Comparison of ENCODE assay signal across 10 mouse cellular contexts in the genomic region with DNA sequence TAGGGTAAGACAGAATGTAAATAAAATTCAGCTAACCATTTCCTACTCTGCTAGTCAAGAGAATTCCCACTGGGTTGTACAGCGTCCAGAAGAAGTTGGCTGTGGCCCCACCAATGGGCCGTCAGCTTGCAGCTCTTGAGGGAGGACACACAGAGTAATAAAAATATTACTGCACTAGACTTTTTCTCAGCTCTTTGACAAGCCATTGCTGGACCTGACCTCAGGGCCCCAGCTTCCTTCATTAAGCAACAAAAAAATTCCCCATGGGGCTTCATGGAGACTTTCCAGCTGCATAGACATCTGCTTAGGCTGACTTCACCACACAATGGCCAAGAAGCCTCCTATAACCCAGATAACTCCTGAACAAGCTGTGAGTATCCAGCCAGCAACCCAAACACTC.
DNase-seq lines count a peak whose midpoint lies in the region; ATAC-seq lines count a peak whose summit lies in the region.
"Had no signal": no experiment of that assay in that cellular context is flagged by ENCODE, and none has a peak within 500 bp of the region (broad histone marks: within the 10 kb centered on the region; RNA-seq: fewer than 3 reads in every experiment).

No protein-coding gene starts in this region.

- no peaks in the 10 kb centered on the region for H3K36me3 ChIP-seq in embryonic facial prominence, embryonic 14.5 days (ENCODE audit: control insufficient read depth, insufficient read depth, low read length)
- H3K36me3 ChIP-seq in embryonic facial prominence, embryonic 10.5 days (replicated peaks), result no peaks in the 10 kb centered on the region
- H3K36me3 ChIP-seq in lung, embryonic 15.5 days, result no peaks in the 10 kb centered on the region
- no peaks in the 10 kb centered on the region for H3K36me3 ChIP-seq in hindbrain, embryonic 10.5 days

- no peak overlapping the region for H3K27ac ChIP-seq in embryonic facial prominence, embryonic 14.5 days (replicated peaks; ENCODE audit: low read depth, low read length)
- H3K27ac ChIP-seq in embryonic facial prominence, embryonic 10.5 days (replicated peaks), result no peak overlapping the region
- no peak overlapping the region for H3K27ac ChIP-seq in lung, embryonic 15.5 days
- no peak overlapping the region for H3K27ac ChIP-seq in hindbrain, embryonic 10.5 days

- no peaks in the 10 kb centered on the region for H3K9me3 ChIP-seq in embryonic facial prominence, embryonic 14.5 days (ENCODE audit: control insufficient read depth, low read length)
- no peaks in the 10 kb centered on the region for H3K9me3 ChIP-seq in embryonic facial prominence, embryonic 10.5 days
- H3K9me3 ChIP-seq in lung, embryonic 15.5 days, result no peaks in the 10 kb centered on the region
- 0 out of 2 replicates have a peak, but pooled peaks cover under 1% of the 10 kb centered on the region for H3K9me3 ChIP-seq in hindbrain, embryonic 10.5 days

- ATAC-seq in embryonic facial prominence, embryonic 14.5 days (ENCODE audit: low read depth), result no peak
- peak; percentile 90; the same call in 1 of the 2 replicates for ATAC-seq in lung, embryonic 15.5 days (ENCODE audit: borderline replicate concordance, extremely low read depth, low FRiP score, low TSS enrichment)

- DNase-seq in embryonic facial prominence, embryonic 14.5 days (ENCODE audit: low spot score), result peak; percentile 63
- DNase-seq in embryonic facial prominence, embryonic 10.5 days (ENCODE audit: low spot score), result no peak
- DNase-seq in cerebellum, adult 9-11 months, result peak; percentile 55
- DNase-seq in heart, postnatal 4 days, result peak; percentile 78
- no peak for DNase-seq in embryo, embryonic 10.5 days (ENCODE audit: low spot score)
- DNase-seq in spleen, adult 18-20 months, result no peak
- DNase-seq in hindbrain, embryonic 10.5 days (ENCODE audit: low spot score), result no peak

- no peaks in the 10 kb centered on the region for H3K4me1 ChIP-seq in embryonic facial prominence, embryonic 14.5 days (ENCODE audit: control insufficient read depth, insufficient read depth, low read length)
- H3K4me1 ChIP-seq in embryonic facial prominence, embryonic 10.5 days, result no peaks in the 10 kb centered on the region
- H3K4me1 ChIP-seq in lung, embryonic 15.5 days, result 0 out of 2 replicates have a peak, but pooled peaks cover 9% of the 10 kb centered on the region
- H3K4me1 ChIP-seq in hindbrain, embryonic 10.5 days (replicated peaks), result no peaks in the 10 kb centered on the region

- no peak overlapping the region for H3K9ac ChIP-seq in embryonic facial prominence, embryonic 14.5 days (ENCODE audit: low read depth, low read length)
- no peak overlapping the region for H3K9ac ChIP-seq in lung, embryonic 15.5 days

- WGBS in embryonic facial prominence, embryonic 14.5 days, result 48% methylated on average over 2 of the region's 2 CpGs
- WGBS in embryonic facial prominence, embryonic 10.5 days, result 81% methylated on average over 2 of the region's 2 CpGs
- WGBS in lung, embryonic 15.5 days, result 43% methylated on average over 2 of the region's 2 CpGs
- WGBS in hindbrain, embryonic 10.5 days, result 92% methylated on average over 2 of the region's 2 CpGs

- no peak overlapping the region for H3K4me3 ChIP-seq in embryonic facial prominence, embryonic 14.5 days (ENCODE audit: low read depth, low read length)
- no peak overlapping the region for H3K4me3 ChIP-seq in embryonic facial prominence, embryonic 10.5 days
- no peak overlapping the region for H3K4me3 ChIP-seq in lung, embryonic 15.5 days
- no peak overlapping the region for H3K4me3 ChIP-seq in hindbrain, embryonic 10.5 days
- H3K4me3 ChIP-seq: erythroblast, embryonic 14.5 days; myocyte had no signal

- H3K27me3 ChIP-seq in embryonic facial prominence, embryonic 14.5 days (replicated peaks; ENCODE audit: control insufficient read depth, insufficient read depth, low read length), result no peaks in the 10 kb centered on the region
- H3K27me3 ChIP-seq in embryonic facial prominence, embryonic 10.5 days (replicated peaks; ENCODE audit: low read depth, poor library complexity, severe bottlenecking), result no peaks in the 10 kb centered on the region
- H3K27me3 ChIP-seq in lung, embryonic 15.5 days, result no peaks in the 10 kb centered on the region
- H3K27me3 ChIP-seq in hindbrain, embryonic 10.5 days (ENCODE audit: insufficient read depth, poor library complexity, severe bottlenecking), result no peaks in the 10 kb centered on the region

- H3K4me2 ChIP-seq in embryonic facial prominence, embryonic 14.5 days (ENCODE audit: low read depth, low read length), result no peak overlapping the region
- H3K4me2 ChIP-seq in lung, embryonic 15.5 days, result no peak overlapping the region

Comparison
In these comparisons a context has a peak if more than half of its experiments do, and no peak if none do; other contexts are left out.
1. DNase-seq: peak in embryonic facial prominence, embryonic 14.5 days (single experiment), cerebellum, adult 9-11 months (single experiment) and heart, postnatal 4 days (single experiment); none in embryonic facial prominence, embryonic 10.5 days (single experiment), embryo, embryonic 10.5 days (single experiment), spleen, adult 18-20 months (0 of 2) and hindbrain, embryonic 10.5 days (single experiment).